Mouse (Mus musculus): Measurements from ENCODE around the gene Fam117a. TPM values are rescaled to one million over a fixed set of nuclear protein-coding genes. Genes with fewer than 3 reads are reported as not detected.
A peak's percentile ranks its signal among the peaks of the same experiment; 100 is the strongest.

Gene Fam117a
- polyA plus RNA-seq, 1 experiment from 2014 or later: 2.2 TPM

GRCm38 (mm10) chr11:95390420-95390819 is 53.6 kb downstream of the Fam117a start:
- H3K9ac ChIP-seq (ENCODE audit: low read depth, low read length): no peak overlapping the region
- no peaks in the 10 kb centered on the region for H3K9me3 ChIP-seq (replicated peaks; ENCODE audit: control insufficient read depth, low read length, poor library complexity, severe bottlenecking)
- H3K36me3 ChIP-seq (ENCODE audit: control insufficient read depth, insufficient read depth, low read length): peaks cover 26% of the 10 kb centered on the region
- ATAC-seq: no peak
- H3K4me1 ChIP-seq (ENCODE audit: control insufficient read depth, insufficient read depth, low read length): peaks cover 18% of the 10 kb centered on the region
- H3K4me2 ChIP-seq (ENCODE audit: low read length): no peak overlapping the region
- H3K27ac ChIP-seq (ENCODE audit: low read length): no peak overlapping the region
- 94% methylated on average over 6 of the region's 6 CpGs for WGBS
- no peaks in the 10 kb centered on the region for H3K27me3 ChIP-seq (ENCODE audit: control insufficient read depth, insufficient read depth, low read depth, low read length)
- H3K4me3 ChIP-seq (ENCODE audit: low read depth, low read length): no peak overlapping the region

GRCm38 (mm10) chr11:95391201-95391600 is 54.4 kb downstream of the Fam117a start:
- Histone ChIP-seq H3K4me2 (ENCODE audit: low read length) (no peak overlapping the region), H3K27ac (ENCODE audit: low read length) (no peak overlapping the region), H3K4me3 (ENCODE audit: low read depth, low read length) (no peak overlapping the region), H3K9me3 (replicated peaks; ENCODE audit: control insufficient read depth, low read length, poor library complexity, severe bottlenecking) (no peaks in the 10 kb centered on the region), H3K9ac (ENCODE audit: low read depth, low read length) (no peak overlapping the region), H3K36me3 (ENCODE audit: control insufficient read depth, insufficient read depth, low read length) (peaks cover 26% of the 10 kb centered on the region), H3K27me3 (ENCODE audit: control insufficient read depth, insufficient read depth, low read depth, low read length) (no peaks in the 10 kb centered on the region), H3K4me1 (ENCODE audit: control insufficient read depth, insufficient read depth, low read length) (peaks cover 10% of the 10 kb centered on the region)
- no peak for ATAC-seq
- 66% methylated on average over 4 of the region's 4 CpGs for WGBS

- H3K4me2 ChIP-seq (ENCODE audit: low read length): no peak overlapping the region
- H3K27me3 ChIP-seq (ENCODE audit: control insufficient read depth, insufficient read depth, low read depth, low read length): no peaks in the 10 kb centered on the region
- no peak for ATAC-seq
- peaks cover 5% of the 10 kb centered on the region for H3K4me1 ChIP-seq (ENCODE audit: control insufficient read depth, insufficient read depth, low read length)
- H3K9ac ChIP-seq (ENCODE audit: low read depth, low read length): no peak overlapping the region
- no peak overlapping the region for H3K4me3 ChIP-seq (ENCODE audit: low read depth, low read length)
- H3K36me3 ChIP-seq (ENCODE audit: control insufficient read depth, insufficient read depth, low read length): peaks cover 26% of the 10 kb centered on the region
- no peaks in the 10 kb centered on the region for H3K9me3 ChIP-seq (replicated peaks; ENCODE audit: control insufficient read depth, low read length, poor library complexity, severe bottlenecking)
- no peak overlapping the region for H3K27ac ChIP-seq (ENCODE audit: low read length)
- WGBS: 62% methylated on average over 5 of the region's 5 CpGs
Measured at GRCm38 (mm10) chr11:95391743-95392142, 54.9 kb downstream of the Fam117a start.

GRCm38 (mm10) chr11:95392223-95392667 is 55.4 kb downstream of the Fam117a start:
- Histone ChIP-seq H3K4me2 (ENCODE audit: low read length) (no peak overlapping the region), H3K36me3 (ENCODE audit: control insufficient read depth, insufficient read depth, low read length) (peaks cover 23% of the 10 kb centered on the region), H3K9me3 (replicated peaks; ENCODE audit: control insufficient read depth, low read length, poor library complexity, severe bottlenecking) (no peaks in the 10 kb centered on the region), H3K27me3 (ENCODE audit: control insufficient read depth, insufficient read depth, low read depth, low read length) (no peaks in the 10 kb centered on the region), H3K27ac (ENCODE audit: low read length) (no peak overlapping the region), H3K4me1 (ENCODE audit: control insufficient read depth, insufficient read depth, low read length) (peaks cover 4% of the 10 kb centered on the region), H3K9ac (ENCODE audit: low read depth, low read length) (no peak overlapping the region), H3K4me3 (ENCODE audit: low read depth, low read length) (no peak overlapping the region)
- WGBS: 46% methylated on average over 7 of the region's 7 CpGs
- peak; percentile 79 for ATAC-seq

GRCm38 (mm10) chr11:95392708-95393499 is 56.1 kb downstream of the Fam117a start:
- ATAC-seq: no peak
- Histone ChIP-seq H3K27ac (ENCODE audit: low read length) (no peak overlapping the region), H3K36me3 (ENCODE audit: control insufficient read depth, insufficient read depth, low read length) (peaks cover 17% of the 10 kb centered on the region), H3K9ac (ENCODE audit: low read depth, low read length) (no peak overlapping the region), H3K4me3 (ENCODE audit: low read depth, low read length) (no peak overlapping the region), H3K4me2 (ENCODE audit: low read length) (no peak overlapping the region), H3K27me3 (ENCODE audit: control insufficient read depth, insufficient read depth, low read depth, low read length) (no peaks in the 10 kb centered on the region), H3K9me3 (replicated peaks; ENCODE audit: control insufficient read depth, low read length, poor library complexity, severe bottlenecking) (no peaks in the 10 kb centered on the region), H3K4me1 (ENCODE audit: control insufficient read depth, insufficient read depth, low read length) (peaks cover 4% of the 10 kb centered on the region)
- WGBS: 72% methylated on average over 11 of the region's 11 CpGs

GRCm38 (mm10) chr11:95393500-95393816 is 56.6 kb downstream of the Fam117a start:
- Histone ChIP-seq H3K4me2 (ENCODE audit: low read length) (no peak overlapping the region), H3K9ac (ENCODE audit: low read depth, low read length) (no peak overlapping the region), H3K4me3 (ENCODE audit: low read depth, low read length) (no peak overlapping the region), H3K27ac (ENCODE audit: low read length) (no peak overlapping the region), H3K36me3 (ENCODE audit: control insufficient read depth, insufficient read depth, low read length) (peaks cover 15% of the 10 kb centered on the region), H3K4me1 (ENCODE audit: control insufficient read depth, insufficient read depth, low read length) (peaks cover 4% of the 10 kb centered on the region), H3K27me3 (ENCODE audit: control insufficient read depth, insufficient read depth, low read depth, low read length) (no peaks in the 10 kb centered on the region), H3K9me3 (replicated peaks; ENCODE audit: control insufficient read depth, low read length, poor library complexity, severe bottlenecking) (no peaks in the 10 kb centered on the region)
- WGBS: 35% methylated on average over 5 of the region's 5 CpGs
- no peak for ATAC-seq

GRCm38 (mm10) chr11:95394112-95394511 is 57.3 kb downstream of the Fam117a start:
- Histone ChIP-seq H3K27me3 (ENCODE audit: control insufficient read depth, insufficient read depth, low read depth, low read length) (no peaks in the 10 kb centered on the region), H3K4me2 (ENCODE audit: low read length) (no peak overlapping the region)

GRCm38 (mm10) chr11:95396548-95396947 is 59.7 kb downstream of the Fam117a start:
- Histone ChIP-seq H3K9ac (ENCODE audit: low read depth, low read length) (no peak overlapping the region), H3K4me1 (ENCODE audit: control insufficient read depth, insufficient read depth, low read length) (peaks cover 4% of the 10 kb centered on the region), H3K9me3 (replicated peaks; ENCODE audit: control insufficient read depth, low read length, poor library complexity, severe bottlenecking) (no peaks in the 10 kb centered on the region), H3K27ac (ENCODE audit: low read length) (no peak overlapping the region), H3K4me3 (ENCODE audit: low read depth, low read length) (no peak overlapping the region), H3K36me3 (ENCODE audit: control insufficient read depth, insufficient read depth, low read length) (0 out of 2 replicates have a peak, but pooled peaks cover 3% of the 10 kb centered on the region), H3K4me2 (ENCODE audit: low read length) (no peak overlapping the region), H3K27me3 (ENCODE audit: control insufficient read depth, insufficient read depth, low read depth, low read length) (no peaks in the 10 kb centered on the region; the same call in 1 of the 2 replicates)
- ATAC-seq: no peak
- 52% methylated on average over 1 of the region's 1 CpGs for WGBS

More at GRCm38 (mm10) chr11:95394112-95394511, 57.3 kb downstream of the Fam117a start:
- Histone ChIP-seq H3K9ac (ENCODE audit: low read depth, low read length) (no peak overlapping the region), H3K4me3 (ENCODE audit: low read depth, low read length) (no peak overlapping the region), H3K36me3 (ENCODE audit: control insufficient read depth, insufficient read depth, low read length) (peaks cover 15% of the 10 kb centered on the region), H3K27ac (ENCODE audit: low read length) (no peak overlapping the region), H3K9me3 (replicated peaks; ENCODE audit: control insufficient read depth, low read length, poor library complexity, severe bottlenecking) (no peaks in the 10 kb centered on the region), H3K4me1 (ENCODE audit: control insufficient read depth, insufficient read depth, low read length) (peaks cover 4% of the 10 kb centered on the region)
- WGBS: 61% methylated on average over 5 of the region's 5 CpGs
- ATAC-seq: no peak
